Mouse (Mus musculus) mature B cell (primary cell): ENCODE measurements around the gene Entpd1.

Source experiments
- in situ Hi-C: fragments of 300-500 bp; cut with MboI; formaldehyde crosslinking; loops from 2 replicates; pipeline ENCODE4 v1.14.3; 2019

Entpd1 gene

GRCm38 (mm10) chr19:40722137-40723038 lies 110.2 kb downstream of the Entpd1 start:
- in situ Hi-C loops, result loop anchor here (5.0 to 25.0 kb wide), 2 partner anchors 110 to 360 kb away; partner anchors contain the start of genes Entpd1 and Tctn3

- in situ Hi-C loops, result loop anchor here (5.0 to 25.0 kb wide), 2 partner anchors 111 to 361 kb away; partner anchors contain the start of genes Entpd1 and Tctn3
Observed at GRCm38 (mm10) chr19:40723516-40723915, 111.3 kb downstream of the Entpd1 start.

- in situ Hi-C loops, result no loop called here
Observed at GRCm38 (mm10) chr19:40726148-40726547, 114.0 kb downstream of the Entpd1 start.

- in situ Hi-C loops, result no loop called here
Observed at GRCm38 (mm10) chr19:40726614-40727013, 114.4 kb downstream of the Entpd1 start.

GRCm38 (mm10) chr19:40728213-40728612 lies 116.0 kb downstream of the Entpd1 start:
- in situ Hi-C loops, result no loop called here

- in situ Hi-C loops, result no loop called here
Observed at GRCm38 (mm10) chr19:40728732-40729420, 116.7 kb downstream of the Entpd1 start.

- in situ Hi-C loops, result no loop called here
Observed at GRCm38 (mm10) chr19:40733409-40733808, 121.2 kb downstream of the Entpd1 start.

- in situ Hi-C loops, result no loop called here
Observed at GRCm38 (mm10) chr19:40733849-40734248, 121.7 kb downstream of the Entpd1 start.

GRCm38 (mm10) chr19:40736680-40737512 lies 124.7 kb downstream of the Entpd1 start:
- in situ Hi-C loops, result no loop called here

GRCm38 (mm10) chr19:40737613-40738012 lies 125.4 kb downstream of the Entpd1 start:
- in situ Hi-C loops, result no loop called here

- in situ Hi-C loops, result no loop called here
Observed at GRCm38 (mm10) chr19:40738683-40739324, 126.6 kb downstream of the Entpd1 start.

GRCm38 (mm10) chr19:40746603-40747002 lies 134.4 kb downstream of the Entpd1 start:
- in situ Hi-C loops, result no loop called here

GRCm38 (mm10) chr19:40748559-40748958 lies 136.4 kb downstream of the Entpd1 start, which contains the start of gene Cc2d2b:
Gene Cc2d2b (plus strand): TSS chr19:40748753.
- in situ Hi-C loops, result no loop called here

- in situ Hi-C loops, result no loop called here
Observed at GRCm38 (mm10) chr19:40754311-40754710, 142.1 kb downstream of the Entpd1 start.

GRCm38 (mm10) chr19:40760071-40760470 lies 147.9 kb downstream of the Entpd1 start:
- in situ Hi-C loops, result no loop called here

- in situ Hi-C loops, result no loop called here
Observed at GRCm38 (mm10) chr19:40762023-40762759, 150.0 kb downstream of the Entpd1 start.

- in situ Hi-C loops, result no loop called here
Observed at GRCm38 (mm10) chr19:40767189-40767588, 155.0 kb downstream of the Entpd1 start.

GRCm38 (mm10) chr19:40769341-40769770 lies 157.2 kb downstream of the Entpd1 start:
- in situ Hi-C loops, result no loop called here

- in situ Hi-C loops, result no loop called here
Observed at GRCm38 (mm10) chr19:40788004-40788714, 176.0 kb downstream of the Entpd1 start.

- in situ Hi-C loops, result no loop called here
Observed at GRCm38 (mm10) chr19:40788715-40789084, 176.5 kb downstream of the Entpd1 start.
